Mouse (Mus musculus): ENCODE measurements around the gene Atl1.

The Atl1 gene

GRCm38 (mm10) chr12:69892371-69893251, at the start of gene Atl1, which contains the start of gene Map4k5:
Gene Atl1 (plus strand): TSS chr12:69892614.
Gene Map4k5 (minus strand): TSS chr12:69893200.
- peak; percentile 87 to 90 for DNase-seq

- DNase-seq = no peak
These were observed 48.6 kb upstream of the Atl1 start for GRCm38 (mm10) chr12:69843531-69844445.

GRCm38 (mm10) chr12:69845722-69846121, 46.7 kb upstream of the Atl1 start:
- DNase-seq = no peak

DNA sequence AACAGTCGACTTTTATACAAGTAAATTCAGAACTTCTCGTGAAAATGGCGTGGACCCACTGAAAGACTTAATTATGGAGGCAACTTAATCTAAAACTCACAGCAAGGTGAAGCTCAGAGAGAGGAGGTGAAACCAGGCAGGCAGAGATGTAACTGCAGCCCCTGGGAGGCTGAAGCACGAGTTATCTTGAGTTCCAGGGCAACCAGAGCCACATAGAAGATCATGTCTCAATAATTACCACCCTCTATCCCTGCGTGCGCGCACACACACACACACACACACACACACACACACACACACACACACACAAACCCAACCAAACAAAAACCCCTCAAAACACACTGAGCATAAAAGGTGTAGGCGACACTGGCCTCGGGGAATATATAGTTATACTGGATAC, 45.9 kb upstream of the Atl1 start:
- no peak for DNase-seq

DNA sequence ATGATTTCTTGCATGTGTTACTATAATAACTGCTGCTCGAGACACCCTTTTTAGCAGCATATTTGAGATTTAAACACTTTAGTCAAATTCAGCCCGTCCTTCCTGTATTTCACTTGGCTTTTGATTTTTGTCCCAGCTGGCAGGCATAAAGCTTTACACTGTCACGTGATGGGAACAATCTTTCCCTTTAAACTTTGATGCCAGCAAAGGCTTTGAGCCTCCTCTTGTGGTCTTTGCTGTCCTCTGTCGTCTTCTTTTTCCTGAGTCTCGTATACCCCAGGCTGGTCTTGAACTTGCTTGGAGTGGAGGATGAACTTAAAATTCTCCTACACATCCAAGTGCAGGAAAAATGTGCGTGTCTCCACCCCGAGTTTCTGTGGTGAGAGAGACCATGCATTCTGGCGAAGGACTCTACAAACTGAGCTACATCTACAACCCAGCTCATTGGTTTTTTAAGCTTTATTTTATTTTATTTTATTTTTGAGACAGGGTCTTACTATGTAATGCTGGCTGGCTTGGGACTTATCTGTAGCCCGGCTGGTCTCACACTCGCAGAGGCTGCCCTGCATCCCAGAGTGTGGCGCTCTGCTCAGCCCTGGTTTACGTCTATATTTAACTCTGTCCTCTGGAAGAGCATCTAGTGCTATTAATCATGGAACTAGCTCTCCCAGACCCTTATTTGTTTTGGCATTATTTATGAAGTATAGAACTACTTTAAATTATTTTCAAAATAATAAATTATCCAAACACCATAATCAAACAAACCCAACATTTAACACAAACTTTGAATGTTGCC, 44.1 kb upstream of the Atl1 start:
- DNase-seq = no peak

DNA sequence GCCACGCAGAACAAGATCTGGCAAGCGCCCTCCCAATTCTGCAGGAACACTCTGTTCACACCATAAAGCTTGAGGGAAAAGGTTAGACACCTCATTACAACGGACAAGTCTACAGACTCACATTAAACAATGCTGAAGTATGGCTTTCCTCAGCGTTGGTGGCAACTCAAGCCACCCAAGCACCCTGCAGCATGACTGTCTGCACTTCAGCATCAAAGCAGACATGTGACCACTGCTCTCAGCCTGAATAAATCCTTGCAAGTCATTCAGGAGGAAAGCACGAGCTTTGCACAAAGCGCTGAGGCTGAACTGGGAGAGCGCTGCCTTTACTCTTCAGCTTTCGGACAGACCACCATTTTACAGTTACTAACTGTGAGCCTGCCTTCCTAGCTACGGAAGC, 40.1 kb upstream of the Atl1 start:
- DNase-seq = no peak

DNA sequence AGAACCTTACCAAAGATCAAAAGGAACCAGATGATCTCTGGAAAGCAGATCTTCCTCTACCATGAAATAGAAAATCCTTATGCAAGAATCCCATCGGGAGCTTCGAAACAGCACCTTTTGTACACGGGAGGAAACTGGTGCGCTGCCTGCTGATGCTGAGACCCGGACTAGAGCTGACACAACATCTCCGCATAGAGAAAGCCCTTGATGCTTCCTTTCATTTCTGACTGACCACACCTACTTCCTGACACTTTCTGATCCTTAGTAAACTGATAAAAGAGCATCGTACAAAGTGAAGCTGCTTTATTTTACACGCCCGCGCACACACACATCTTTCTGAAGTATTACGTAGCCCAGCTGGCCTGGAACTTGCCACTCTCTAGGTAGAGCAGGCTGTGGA, 39.0 kb upstream of the Atl1 start:
- DNase-seq = no peak

GRCm38 (mm10) chr12:69853942-69854341, 38.5 kb upstream of the Atl1 start:
- DNase-seq = no peak

GRCm38 (mm10) chr12:69855641-69856300, 36.6 kb upstream of the Atl1 start:
- DNase-seq = no peak

DNA sequence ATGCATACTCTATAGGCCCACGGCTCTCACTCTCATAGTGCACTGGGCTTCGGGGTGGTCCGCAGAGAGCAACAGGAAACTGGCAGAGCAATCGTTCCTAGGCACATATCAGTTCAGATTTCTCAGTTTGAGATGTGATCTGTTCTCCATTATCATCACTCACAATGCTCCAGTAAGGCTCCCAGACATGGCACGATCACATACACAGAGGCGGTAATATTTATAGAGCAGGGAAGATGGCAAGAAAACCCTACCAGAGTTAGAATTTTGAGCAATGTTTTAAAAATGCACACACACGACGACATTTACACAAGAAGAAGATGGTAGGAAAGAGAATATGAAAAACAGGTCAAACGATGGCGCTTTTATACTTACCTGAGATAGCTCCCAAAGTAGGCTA, 36.0 kb upstream of the Atl1 start:
- no peak for DNase-seq

- no peak for DNase-seq
These were observed 34.8 kb upstream of the Atl1 start for GRCm38 (mm10) chr12:69857597-69857996.

GRCm38 (mm10) chr12:69858847-69859246, 33.6 kb upstream of the Atl1 start:
- DNase-seq = no peak

DNA sequence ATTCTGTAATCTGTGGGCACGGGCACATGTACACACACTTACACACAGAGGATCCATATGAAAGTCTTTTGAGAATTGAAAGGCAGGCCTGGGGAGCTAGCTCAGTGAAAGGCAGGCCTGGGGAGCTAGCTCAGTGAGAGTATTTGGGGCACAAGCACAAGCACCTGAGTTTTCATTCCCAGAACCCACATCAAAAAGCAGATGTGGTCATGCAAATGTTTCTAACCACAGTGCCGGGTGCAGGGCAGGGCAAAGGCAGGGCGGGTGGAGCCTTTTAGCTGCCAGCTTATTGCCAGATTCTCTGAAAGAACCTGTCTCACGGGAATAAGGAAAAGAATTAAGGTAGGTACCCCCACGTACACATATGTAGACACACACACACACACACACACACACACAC, 28.9 kb upstream of the Atl1 start:
- DNase-seq = peak in 1 of 2 experiments; percentile 15

DNA sequence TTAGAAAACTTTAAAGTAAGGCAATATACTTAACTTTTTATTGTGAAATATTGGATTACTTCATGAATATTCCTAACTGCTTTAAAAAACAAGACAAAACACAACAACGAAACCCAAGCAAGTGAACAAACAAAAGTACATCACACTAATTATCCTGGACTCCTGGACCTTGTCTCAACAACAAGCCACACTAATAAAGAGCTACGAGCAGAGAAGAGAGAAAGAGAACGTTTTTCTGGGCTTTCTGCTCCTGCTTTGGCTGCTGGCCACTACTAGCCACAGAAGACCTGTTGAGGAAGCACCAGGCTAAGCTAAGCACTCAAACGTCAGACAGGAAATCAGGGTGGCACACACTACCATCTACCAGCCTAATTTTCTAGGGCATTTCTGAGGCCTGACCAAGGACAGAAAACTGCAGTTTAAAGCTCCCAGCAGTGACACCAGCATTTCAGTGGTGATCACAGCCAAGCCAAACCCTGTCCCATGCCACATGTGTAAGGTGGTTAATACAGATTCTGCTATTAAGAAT, 28.2 kb upstream of the Atl1 start:
- DNase-seq = no peak

GRCm38 (mm10) chr12:69867338-69867737, 25.1 kb upstream of the Atl1 start:
- no peak for DNase-seq

GRCm38 (mm10) chr12:69871632-69872031, 20.8 kb upstream of the Atl1 start:
- no peak for DNase-seq

DNA sequence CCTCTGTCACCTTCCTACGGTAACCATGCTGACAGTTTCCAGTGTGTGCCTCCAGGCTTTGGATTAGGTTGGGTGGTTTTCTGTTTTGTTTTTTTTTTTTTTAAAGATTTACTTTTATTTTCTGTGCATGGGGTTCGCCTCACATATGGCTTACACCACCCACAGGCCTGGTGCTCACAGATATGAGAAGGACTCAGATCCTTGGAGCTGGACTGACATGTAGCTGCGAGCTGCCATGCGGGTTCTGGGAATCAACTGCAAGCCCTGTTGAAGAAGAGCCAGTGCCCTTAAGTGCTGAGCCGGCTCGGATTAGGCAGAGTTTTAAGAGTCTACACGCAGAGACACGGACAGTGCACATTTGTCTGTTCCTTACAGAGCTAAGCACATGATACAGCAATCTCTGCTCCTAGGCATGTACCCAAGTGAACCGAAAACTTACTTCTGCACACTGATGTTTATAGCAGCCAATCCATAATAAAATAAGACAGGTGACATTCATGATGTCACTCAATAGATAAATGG, 14.5 kb upstream of the Atl1 start:
- no peak for DNase-seq

- peak; percentile 34 to 58 for DNase-seq
These were observed 13.2 kb upstream of the Atl1 start for GRCm38 (mm10) chr12:69879172-69879665.

GRCm38 (mm10) chr12:69879739-69880138, 12.7 kb upstream of the Atl1 start:
- DNase-seq = no peak

DNA sequence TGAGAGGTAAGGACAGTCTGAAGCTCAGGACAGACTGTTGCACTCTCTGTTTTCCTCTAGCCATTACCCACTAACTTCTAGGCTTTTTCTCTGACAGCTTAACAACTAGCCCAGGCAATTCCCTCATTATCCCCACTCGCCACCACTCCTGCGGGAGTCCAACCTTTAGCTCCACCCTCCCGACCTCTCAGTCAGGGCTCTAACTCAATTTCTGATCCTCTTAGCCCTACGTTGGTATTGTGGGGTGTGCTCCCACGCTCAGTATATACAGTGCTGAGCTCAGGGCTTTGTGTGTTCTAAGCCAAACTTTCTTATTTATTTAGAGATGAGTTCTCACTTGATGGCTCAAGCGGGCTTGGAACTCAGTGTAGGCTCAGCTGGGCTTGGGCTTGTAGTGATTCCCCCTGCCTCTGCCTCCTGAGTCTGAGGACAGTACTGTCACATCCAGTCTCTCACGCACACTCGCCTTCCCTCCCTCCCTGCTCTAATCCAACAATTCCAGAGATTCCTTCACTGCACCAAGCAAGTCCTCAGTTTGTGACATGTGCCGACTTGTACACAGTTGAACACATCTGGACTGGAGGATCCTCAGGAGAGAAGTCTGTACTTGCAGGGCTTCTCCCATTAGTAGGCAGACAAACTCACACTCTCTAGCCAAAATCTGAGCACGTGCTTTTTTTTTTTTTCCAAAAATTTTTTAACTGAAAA, 11.1 kb upstream of the Atl1 start:
- no peak for DNase-seq

DNA sequence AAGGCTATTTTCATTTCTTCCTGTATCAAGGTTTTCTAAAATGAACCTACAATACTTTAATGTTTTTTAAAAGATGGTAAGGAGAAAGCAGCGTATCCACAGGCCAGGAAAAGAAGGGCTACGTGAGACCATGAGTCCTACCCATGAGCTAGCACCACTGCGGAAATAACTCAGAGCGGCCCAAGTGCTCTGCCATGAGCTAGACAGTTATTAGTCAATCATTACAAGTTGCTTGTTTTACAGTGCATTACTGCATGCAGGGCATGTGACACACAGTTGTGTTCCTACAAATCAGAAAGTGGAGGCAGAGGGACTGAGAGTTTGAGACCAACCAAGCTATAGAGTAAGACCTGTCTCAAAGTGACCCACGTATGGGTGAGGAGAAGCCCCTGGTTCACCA, 8.4 kb upstream of the Atl1 start:
- DNase-seq = no peak

Measured in lung, adult 18-20 months (tissue).